Mouse (Mus musculus): Measurements from ENCODE around the gene Nfia.

DNA sequence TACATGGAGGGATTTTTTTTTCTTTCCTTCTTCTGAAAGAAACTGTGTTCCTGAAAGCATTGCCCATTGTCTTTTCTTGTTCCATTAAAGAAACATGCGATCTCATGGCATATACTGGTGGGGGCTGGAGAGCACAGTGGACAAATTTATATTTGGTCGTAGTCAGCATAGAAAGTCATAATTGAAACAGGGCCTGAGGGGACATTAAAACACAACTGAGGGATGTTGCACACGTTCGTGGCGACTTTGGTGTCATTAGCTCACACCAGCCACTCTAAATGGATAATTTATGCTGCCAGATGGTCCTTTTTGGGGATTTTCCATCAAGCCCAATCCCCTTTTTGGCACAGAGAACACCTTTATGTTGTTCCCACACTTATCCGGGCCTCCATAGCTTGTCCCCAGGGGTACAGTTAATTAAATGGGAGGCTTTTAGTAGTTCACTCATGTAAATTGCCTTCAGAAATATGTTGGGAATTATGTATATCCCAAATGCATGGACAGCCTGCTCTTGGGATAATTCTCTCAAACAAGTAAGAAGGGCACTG, 250.8 kb downstream of the Nfia start:
- no peak for TF ChIP-seq CTCF (IDR thresholded peaks at IDR 0.05; ENCODE audit: insufficient read depth, low read length)
- TF ChIP-seq POLR2A (IDR thresholded peaks at IDR 0.05; ENCODE audit: borderline replicate concordance, extremely low read depth, low read depth, low read length) = no peak

Measured in lung, adult 2 months (tissue).